Mouse (Mus musculus) lung, postnatal 0 days (tissue): ENCODE results near the gene Dennd5b. TPM values are rescaled to one million over a fixed set of nuclear protein-coding genes. Genes with fewer than 3 reads are reported as not detected.
"Not testable (repeated sequence)": the region's sequence is repeated elsewhere in the genome, so short reads cannot be mapped to it uniquely, and the experiment has no call there.

ENCODE experiments used
- ATAC-seq: fragments of 200-750 bp; cut with Nextera tagmentation; 2 replicates; pipeline ENCODE4 v1.8.0; 2017; ENCODE audit warnings: moderate library complexity
- DNase-seq: peaks from one replicate; pipeline ENCODE4 v3.0.0-alpha.2; 2016; ENCODE audit warnings: low spot score
- H3K27ac ChIP-seq: fragments of 300-500 bp; sonication (generic); 2 replicates; pipeline ENCODE4 v1.5.1; 2014; ENCODE audit warnings: antibody characterized with exemption, mild to moderate bottlenecking, low read length, mixed read lengths
- H3K27me3 ChIP-seq: fragments of 300-500 bp; sonication (generic); replicated peaks from 2 replicates; pipeline ENCODE4 v1.6.1; 2014; ENCODE audit warnings: low read length, mixed read lengths; ENCODE audit not compliant: insufficient read depth
- H3K36me3 ChIP-seq: fragments of 300-500 bp; sonication (generic); 2 replicates; pipeline ENCODE4 v1.6.1; 2014; ENCODE audit warnings: low read length, mixed read lengths; ENCODE audit not compliant: insufficient read depth
- H3K4me1 ChIP-seq: fragments of 300-500 bp; sonication (generic); 2 replicates; pipeline ENCODE4 v1.6.1; 2014; ENCODE audit warnings: antibody characterized with exemption, low read depth, low read length, mixed read lengths; ENCODE audit not compliant: insufficient read depth
- H3K4me2 ChIP-seq: fragments of 300-500 bp; sonication (generic); replicated peaks from 2 replicates; pipeline ENCODE4 v1.6.1; 2014; ENCODE audit warnings: low read depth, mild to moderate bottlenecking, low read length, moderate library complexity, mixed read lengths
- H3K4me3 ChIP-seq: fragments of 300-500 bp; sonication (generic); 2 replicates; pipeline ENCODE4 v1.5.1; 2014; ENCODE audit warnings: low read depth, low read length
- H3K9ac ChIP-seq: fragments of 300-500 bp; sonication (generic); replicated peaks from 2 replicates; pipeline ENCODE4 v1.6.1; 2014; ENCODE audit warnings: low read depth, mild to moderate bottlenecking
- H3K9me3 ChIP-seq: fragments of 300-500 bp; sonication (generic); 2 replicates; pipeline ENCODE4 v1.6.1; 2016; ENCODE audit warnings: low read length, mixed read lengths
- CTCF ChIP-seq: IDR thresholded peaks from 2 replicates; pipeline ENCODE4 v1.5.1; 2016; ENCODE audit warnings: antibody characterized with exemption, mild to moderate bottlenecking
- EP300 ChIP-seq: IDR thresholded peaks from 2 replicates; pipeline ENCODE4 v1.6.1; 2016; ENCODE audit warnings: antibody characterized with exemption, mild to moderate bottlenecking, control low read depth
- WGBS: fragments of 180-500 bp; shearing (Covaris S2); extraction: QIAGEN DNeasy Blood & Tissue Kit; methylation state at CpG from one replicate; pipeline ENCODE4 v1.1.7; 2014; 5-methylcytosine and 5-hydroxymethylcytosine counted together
- polyA plus RNA-seq: library from polyadenylated mRNA; unstranded; fragments of >200 nt; fragmentation: Nextera tagmentation; extraction: Ambion mirVana; gene quantifications from 2 replicates; pipeline ENCODE4 v1.2.1, GENCODE M21; 2015

Gene Dennd5b
- polyA plus RNA-seq, 1 experiment from 2014 or later, result 3.6 TPM

GRCm38 (mm10) chr6:148994327-148994999 lies 107.0 kb downstream of the Dennd5b start:
- ATAC-seq (0 out of 2 replicates have a peak, but pooled peaks have one; percentile 28), DNase-seq (no peak)
- no peak overlapping the region for H3K9ac ChIP-seq
- H3K4me2 ChIP-seq, result no peak overlapping the region
- no peak overlapping the region for H3K27ac ChIP-seq
- TF ChIP-seq EP300 (no peak), CTCF (no peak; the same call in 1 of the 2 replicates)
- H3K4me3 ChIP-seq, result no peak overlapping the region
- H3K36me3 ChIP-seq, result no peaks in the 10 kb centered on the region
- 58% methylated on average over 5 of the region's 5 CpGs for WGBS
- no peaks in the 10 kb centered on the region for H3K9me3 ChIP-seq
- H3K27me3 ChIP-seq, result no peaks in the 10 kb centered on the region
- 0 out of 2 replicates have a peak, but pooled peaks cover 3% of the 10 kb centered on the region for H3K4me1 ChIP-seq

GRCm38 (mm10) chr6:148993117-148994077 lies 108.1 kb downstream of the Dennd5b start:
- Histone ChIP-seq H3K4me3 (no peak overlapping the region), H3K4me1 (0 out of 2 replicates have a peak, but pooled peaks cover 3% of the 10 kb centered on the region), H3K9ac (no peak overlapping the region), H3K27ac (no peak overlapping the region), H3K27me3 (no peaks in the 10 kb centered on the region), H3K36me3 (no peaks in the 10 kb centered on the region), H3K9me3 (no peaks in the 10 kb centered on the region), H3K4me2 (no peak overlapping the region)
- ATAC-seq, result peak; percentile 75
- 34% methylated on average over 9 of the region's 9 CpGs for WGBS
- peak; percentile 73 for DNase-seq
- TF ChIP-seq CTCF, result peak; percentile 67
- no peak for TF ChIP-seq EP300

- 52% methylated on average over 4 of the region's 4 CpGs for WGBS
- Histone ChIP-seq H3K9ac (no peak overlapping the region), H3K4me3 (no peak overlapping the region), H3K4me2 (no peak overlapping the region), H3K9me3 (no peaks in the 10 kb centered on the region), H3K27me3 (no peaks in the 10 kb centered on the region), H3K36me3 (no peaks in the 10 kb centered on the region), H3K4me1 (0 out of 2 replicates have a peak, but pooled peaks cover 3% of the 10 kb centered on the region), H3K27ac (no peak overlapping the region)
- DNase-seq, result peak; percentile 32
- no peak; the same call in 1 of the 2 replicates for ATAC-seq
- TF ChIP-seq EP300, result no peak
- TF ChIP-seq CTCF, result no peak
These were observed 108.9 kb downstream of the Dennd5b start for GRCm38 (mm10) chr6:148992373-148993116.

GRCm38 (mm10) chr6:148991660-148992372 lies 109.7 kb downstream of the Dennd5b start:
- ATAC-seq (no peak), DNase-seq (no peak)
- no peak overlapping the region for H3K9ac ChIP-seq
- H3K4me3 ChIP-seq, result no peak overlapping the region
- no peak overlapping the region for H3K27ac ChIP-seq
- H3K4me1 ChIP-seq, result 0 out of 2 replicates have a peak, but pooled peaks cover 3% of the 10 kb centered on the region
- no peak overlapping the region for H3K4me2 ChIP-seq
- H3K36me3 ChIP-seq, result no peaks in the 10 kb centered on the region
- WGBS, result 52% methylated on average over 6 of the region's 6 CpGs
- no peaks in the 10 kb centered on the region for H3K9me3 ChIP-seq
- TF ChIP-seq EP300 (no peak), CTCF (no peak)
- H3K27me3 ChIP-seq, result no peaks in the 10 kb centered on the region

GRCm38 (mm10) chr6:148989792-148990491 lies 111.5 kb downstream of the Dennd5b start:
- not testable (repeated sequence) for H3K27ac ChIP-seq, ATAC-seq, H3K27me3 ChIP-seq, H3K9ac ChIP-seq, H3K36me3 ChIP-seq, H3K4me2 ChIP-seq, H3K4me1 ChIP-seq, H3K9me3 ChIP-seq, H3K4me3 ChIP-seq
- WGBS, result 38% methylated on average over 1 of the region's 3 CpGs
- peak; percentile 23 for DNase-seq
